Mouse (Mus musculus): ENCODE measurements around the gene Nkapd1. TPM values are rescaled to one million over a fixed set of nuclear protein-coding genes. Genes with fewer than 3 reads are reported as not detected.

Nkapd1 gene
- polyA plus RNA-seq, 2 experiments: 20.4 to 27.8 TPM

DNA sequence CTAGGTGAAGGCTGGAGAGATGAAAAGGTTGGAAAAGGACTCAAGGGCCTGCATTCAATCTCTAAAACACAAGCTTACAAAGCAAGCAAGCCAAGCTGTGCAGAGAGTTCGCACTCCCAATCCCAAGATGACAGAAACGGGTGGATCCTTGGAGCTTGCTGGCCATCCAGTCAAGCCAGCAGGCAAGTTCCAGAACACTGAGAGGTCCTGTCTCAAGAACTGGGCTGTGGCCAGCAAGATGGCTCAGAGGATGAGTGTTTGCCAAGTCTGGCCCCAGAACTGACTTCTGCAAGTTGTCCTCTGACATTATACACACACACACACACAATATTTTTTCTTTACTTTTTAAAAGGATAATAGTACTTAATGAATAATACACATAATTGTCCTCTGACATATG, 49.4 kb downstream of the Nkapd1 start:
- Histone ChIP-seq H3K4me2 (replicated peaks; ENCODE audit: low read depth, low read length, severe bottlenecking) (no peak overlapping the region), H3K9ac (ENCODE audit: low read depth, low read length, severe bottlenecking) (no peak overlapping the region), H3K4me3 (replicated peaks; ENCODE audit: low read length) (no peak overlapping the region), H3K27ac (replicated peaks; ENCODE audit: low read depth, low read length) (no peak overlapping the region), H3K27me3 (ENCODE audit: control insufficient read depth, insufficient read depth, low read length) (no peaks in the 10 kb centered on the region), H3K36me3 (ENCODE audit: control insufficient read depth, insufficient read depth, low read length) (no peaks in the 10 kb centered on the region), H3K4me1 (ENCODE audit: control insufficient read depth, insufficient read depth, low read length) (no peaks in the 10 kb centered on the region), H3K9me3 (ENCODE audit: control insufficient read depth, low read length) (no peaks in the 10 kb centered on the region)
- DNase-seq (ENCODE audit: low spot score) (no peak), ATAC-seq (ENCODE audit: low FRiP score, low read depth) (no peak)
- no peak for TF ChIP-seq POLR2A (IDR thresholded peaks at IDR 0.05; ENCODE audit: borderline replicate concordance, extremely low read depth, insufficient read depth, insufficient read length)
- WGBS: 88% methylated on average over 2 of the region's 2 CpGs

DNA sequence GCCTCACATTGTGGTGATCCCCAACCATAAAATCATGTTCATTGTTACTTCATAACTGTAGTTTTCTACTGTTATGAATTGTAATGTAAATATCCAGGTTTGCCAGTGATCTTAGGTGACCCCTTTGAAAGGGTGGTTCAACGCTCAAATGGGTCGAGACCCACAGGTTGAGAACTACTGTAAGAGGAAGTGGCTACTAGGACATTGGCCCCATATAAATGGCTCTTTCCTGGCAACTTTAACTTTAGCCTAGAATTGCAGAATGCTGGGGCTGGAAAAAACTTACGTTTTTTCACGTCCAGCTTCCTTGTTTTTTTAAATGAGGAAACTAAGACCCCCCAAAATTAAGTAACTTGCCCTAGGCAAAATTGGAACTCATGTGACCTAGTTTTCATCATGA, 49.9 kb downstream of the Nkapd1 start:
- no peak overlapping the region for H3K4me2 ChIP-seq (replicated peaks; ENCODE audit: low read depth, low read length, severe bottlenecking)
- H3K4me1 ChIP-seq (ENCODE audit: control insufficient read depth, insufficient read depth, low read length): no peaks in the 10 kb centered on the region
- TF ChIP-seq POLR2A (IDR thresholded peaks at IDR 0.05; ENCODE audit: borderline replicate concordance, extremely low read depth, insufficient read depth, insufficient read length): no peak
- no peak overlapping the region for H3K9ac ChIP-seq (ENCODE audit: low read depth, low read length, severe bottlenecking)
- no peak overlapping the region for H3K27ac ChIP-seq (replicated peaks; ENCODE audit: low read depth, low read length)
- H3K27me3 ChIP-seq (ENCODE audit: control insufficient read depth, insufficient read depth, low read length): no peaks in the 10 kb centered on the region
- DNase-seq (ENCODE audit: low spot score): no peak
- H3K4me3 ChIP-seq (replicated peaks; ENCODE audit: low read length): no peak overlapping the region
- H3K9me3 ChIP-seq (ENCODE audit: control insufficient read depth, low read length): no peaks in the 10 kb centered on the region
- ATAC-seq (ENCODE audit: low FRiP score, low read depth): no peak
- H3K36me3 ChIP-seq (ENCODE audit: control insufficient read depth, insufficient read depth, low read length): no peaks in the 10 kb centered on the region
- WGBS: 87% methylated on average over 4 of the region's 4 CpGs

DNA sequence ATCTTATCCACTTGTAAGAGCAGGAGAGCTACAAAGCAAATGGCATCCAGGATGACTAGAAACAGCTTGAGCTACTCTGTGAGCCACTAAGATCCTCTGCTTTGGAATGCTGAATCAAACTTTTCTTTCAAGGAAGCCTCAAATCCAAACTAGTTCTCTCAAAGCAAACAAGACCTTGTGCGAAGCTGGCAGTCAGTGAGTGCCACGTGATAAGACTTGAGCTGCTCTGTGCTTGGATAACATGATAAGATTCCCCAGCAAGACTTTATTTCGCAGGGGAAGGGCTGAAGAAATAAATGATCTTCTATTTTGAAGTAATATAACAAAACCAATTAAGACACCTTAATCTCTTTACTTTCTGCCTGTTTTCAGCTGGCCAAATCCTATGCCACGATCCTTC, 51.3 kb downstream of the Nkapd1 start:
- TF ChIP-seq POLR2A (IDR thresholded peaks at IDR 0.05; ENCODE audit: borderline replicate concordance, extremely low read depth, insufficient read depth, insufficient read length): no peak
- Histone ChIP-seq H3K27ac (replicated peaks; ENCODE audit: low read depth, low read length) (no peak overlapping the region), H3K9ac (ENCODE audit: low read depth, low read length, severe bottlenecking) (no peak overlapping the region), H3K4me3 (replicated peaks; ENCODE audit: low read length) (no peak overlapping the region), H3K27me3 (ENCODE audit: control insufficient read depth, insufficient read depth, low read length) (no peaks in the 10 kb centered on the region), H3K4me1 (ENCODE audit: control insufficient read depth, insufficient read depth, low read length) (no peaks in the 10 kb centered on the region), H3K9me3 (ENCODE audit: control insufficient read depth, low read length) (no peaks in the 10 kb centered on the region), H3K4me2 (replicated peaks; ENCODE audit: low read depth, low read length, severe bottlenecking) (no peak overlapping the region), H3K36me3 (ENCODE audit: control insufficient read depth, insufficient read depth, low read length) (no peaks in the 10 kb centered on the region)
- no peak for ATAC-seq (ENCODE audit: low FRiP score, low read depth)
- no peak for DNase-seq (ENCODE audit: low spot score)
- WGBS: 84% methylated on average over 4 of the region's 4 CpGs

GRCm38 (mm10) chr9:50565173-50565572, 52.1 kb downstream of the Nkapd1 start:
- Histone ChIP-seq H3K4me2 (replicated peaks; ENCODE audit: low read depth, low read length, severe bottlenecking) (no peak overlapping the region), H3K9me3 (ENCODE audit: control insufficient read depth, low read length) (no peaks in the 10 kb centered on the region), H3K36me3 (ENCODE audit: control insufficient read depth, insufficient read depth, low read length) (no peaks in the 10 kb centered on the region), H3K4me1 (ENCODE audit: control insufficient read depth, insufficient read depth, low read length) (no peaks in the 10 kb centered on the region), H3K4me3 (replicated peaks; ENCODE audit: low read length) (no peak overlapping the region), H3K27ac (replicated peaks; ENCODE audit: low read depth, low read length) (no peak overlapping the region), H3K9ac (ENCODE audit: low read depth, low read length, severe bottlenecking) (no peak overlapping the region), H3K27me3 (ENCODE audit: control insufficient read depth, insufficient read depth, low read length) (no peaks in the 10 kb centered on the region)
- no peak for TF ChIP-seq POLR2A (IDR thresholded peaks at IDR 0.05; ENCODE audit: borderline replicate concordance, extremely low read depth, insufficient read depth, insufficient read length)
- 71% methylated on average over 7 of the region's 7 CpGs for WGBS
- ATAC-seq (ENCODE audit: low FRiP score, low read depth) (no peak), DNase-seq (ENCODE audit: low spot score) (no peak)

DNA sequence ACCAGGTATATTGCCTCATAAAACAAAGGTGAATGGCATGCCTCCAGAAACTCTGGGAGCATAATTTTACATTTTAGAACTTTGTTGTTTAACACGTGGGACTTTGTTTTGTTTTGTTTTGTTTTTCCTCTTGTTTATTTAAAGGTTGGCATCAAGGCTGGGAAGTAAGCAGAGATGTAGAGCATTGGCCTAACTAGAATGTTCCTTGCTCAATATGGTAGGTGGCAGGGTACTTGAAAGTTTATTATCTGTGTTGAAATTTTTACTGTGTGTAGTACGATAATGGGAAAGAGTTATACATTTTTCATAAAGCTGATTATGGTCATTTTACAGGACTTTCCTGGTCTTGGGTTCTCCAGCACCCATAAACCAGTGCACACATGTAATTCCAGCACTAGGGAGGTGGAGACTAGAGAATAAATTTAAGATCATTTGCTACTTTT, 55.3 kb downstream of the Nkapd1 start:
- no peak overlapping the region for H3K27ac ChIP-seq (replicated peaks; ENCODE audit: low read depth, low read length)
- no peak overlapping the region for H3K4me3 ChIP-seq (replicated peaks; ENCODE audit: low read length)
- H3K4me2 ChIP-seq (replicated peaks; ENCODE audit: low read depth, low read length, severe bottlenecking): no peak overlapping the region
- H3K27me3 ChIP-seq (ENCODE audit: control insufficient read depth, insufficient read depth, low read length): no peaks in the 10 kb centered on the region
- H3K9ac ChIP-seq (ENCODE audit: low read depth, low read length, severe bottlenecking): no peak overlapping the region
- no peak for TF ChIP-seq POLR2A (IDR thresholded peaks at IDR 0.05; ENCODE audit: borderline replicate concordance, extremely low read depth, insufficient read depth, insufficient read length)
- H3K36me3 ChIP-seq (ENCODE audit: control insufficient read depth, insufficient read depth, low read length): no peaks in the 10 kb centered on the region
- no peaks in the 10 kb centered on the region for H3K4me1 ChIP-seq (ENCODE audit: control insufficient read depth, insufficient read depth, low read length)
- no peak for ATAC-seq (ENCODE audit: low FRiP score, low read depth)
- 54% methylated on average over 2 of the region's 2 CpGs for WGBS
- DNase-seq (ENCODE audit: low spot score): no peak
- H3K9me3 ChIP-seq (ENCODE audit: control insufficient read depth, low read length): no peaks in the 10 kb centered on the region

Measured in limb, embryonic 14.5 days (tissue).